Mouse (Mus musculus): ENCODE measurements at regions not wholly inside any gene's neighbourhood (a gene's known extent, or its start where the extent isn't known, plus 50 kb on each side); places are given as distances from the start of the nearest gene placed in this dataset.
A peak's percentile ranks its signal among the peaks of the same experiment; 100 is the strongest.

GRCm38 (mm10) chr6:51641965-51642364 is 118.3 kb downstream of the Snx10 start:
- no peak for DNase-seq (ENCODE audit: low spot score)

- no peak for DNase-seq (ENCODE audit: low spot score)
These were observed 125.1 kb downstream of the Snx10 start for GRCm38 (mm10) chr6:51648813-51649212.

GRCm38 (mm10) chr6:51653753-51654152 is 130.1 kb downstream of the Snx10 start:
- DNase-seq (ENCODE audit: low spot score) = no peak

GRCm38 (mm10) chr6:51654991-51655390 is 131.3 kb downstream of the Snx10 start:
- DNase-seq (ENCODE audit: low spot score) = no peak

- no peak for DNase-seq (ENCODE audit: low spot score)
These were observed 132.4 kb downstream of the Snx10 start for GRCm38 (mm10) chr6:51656078-51656477.

- DNase-seq (ENCODE audit: low spot score) = no peak
These were observed 133.4 kb downstream of the Snx10 start for GRCm38 (mm10) chr6:51656883-51657640.

- DNase-seq (ENCODE audit: low spot score) = no peak
These were observed 134.7 kb downstream of the Snx10 start for GRCm38 (mm10) chr6:51658360-51658759.

- DNase-seq (ENCODE audit: low spot score) = no peak
These were observed 139.5 kb downstream of the Snx10 start for GRCm38 (mm10) chr6:51663178-51663577.

GRCm38 (mm10) chr6:51664049-51664448 is 140.3 kb downstream of the Snx10 start:
- DNase-seq (ENCODE audit: low spot score) = no peak

GRCm38 (mm10) chr6:51667022-51667421 is 143.3 kb downstream of the Snx10 start:
- no peak for DNase-seq (ENCODE audit: low spot score)

GRCm38 (mm10) chr6:51675342-51675945 is 151.7 kb downstream of the Snx10 start:
- DNase-seq (ENCODE audit: low spot score) = no peak

- DNase-seq (ENCODE audit: low spot score) = no peak
These were observed 153.7 kb downstream of the Snx10 start for GRCm38 (mm10) chr6:51677162-51677996.

- no peak for DNase-seq (ENCODE audit: low spot score)
These were observed 155.0 kb downstream of the Snx10 start for GRCm38 (mm10) chr6:51678743-51679142.

- DNase-seq (ENCODE audit: low spot score) = no peak
These were observed 156.6 kb downstream of the Snx10 start for GRCm38 (mm10) chr6:51680239-51680857.

GRCm38 (mm10) chr6:51683131-51683530 is 159.4 kb downstream of the Snx10 start:
- DNase-seq (ENCODE audit: low spot score) = no peak

- no peak for DNase-seq (ENCODE audit: low spot score)
These were observed 162.1 kb downstream of the Snx10 start for GRCm38 (mm10) chr6:51685651-51686287.

- no peak for DNase-seq (ENCODE audit: low spot score)
These were observed 167.3 kb downstream of the Snx10 start for GRCm38 (mm10) chr6:51690795-51691563.

- DNase-seq (ENCODE audit: low spot score) = no peak
These were observed 170.3 kb downstream of the Snx10 start for GRCm38 (mm10) chr6:51693984-51694383.

GRCm38 (mm10) chr6:51696396-51696795 is 172.7 kb downstream of the Snx10 start:
- DNase-seq (ENCODE audit: low spot score) = no peak

- DNase-seq (ENCODE audit: low spot score) = peak; percentile 8
These were observed 174.1 kb downstream of the Snx10 start for GRCm38 (mm10) chr6:51697754-51698153.

- peak; percentile 10 for DNase-seq (ENCODE audit: low spot score)
These were observed 174.5 kb downstream of the Snx10 start for GRCm38 (mm10) chr6:51698244-51698643.
